Mouse (Mus musculus) thymus, postnatal 25 days (tissue): ENCODE data around the gene Pld5.

ENCODE experiments used
- DNase-seq: peaks from one replicate; pipeline ENCODE4 v3.0.0; 2022

Pld5 gene

GRCm38 (mm10) chr1:175938731-175939130 is 336.4 kb downstream of the Pld5 start:
- no peak for DNase-seq

- DNase-seq = peak; percentile 10
These were observed 338.8 kb downstream of the Pld5 start for GRCm38 (mm10) chr1:175936282-175936737.

- no peak for DNase-seq
These were observed 343.7 kb downstream of the Pld5 start for GRCm38 (mm10) chr1:175931391-175931790.

DNA sequence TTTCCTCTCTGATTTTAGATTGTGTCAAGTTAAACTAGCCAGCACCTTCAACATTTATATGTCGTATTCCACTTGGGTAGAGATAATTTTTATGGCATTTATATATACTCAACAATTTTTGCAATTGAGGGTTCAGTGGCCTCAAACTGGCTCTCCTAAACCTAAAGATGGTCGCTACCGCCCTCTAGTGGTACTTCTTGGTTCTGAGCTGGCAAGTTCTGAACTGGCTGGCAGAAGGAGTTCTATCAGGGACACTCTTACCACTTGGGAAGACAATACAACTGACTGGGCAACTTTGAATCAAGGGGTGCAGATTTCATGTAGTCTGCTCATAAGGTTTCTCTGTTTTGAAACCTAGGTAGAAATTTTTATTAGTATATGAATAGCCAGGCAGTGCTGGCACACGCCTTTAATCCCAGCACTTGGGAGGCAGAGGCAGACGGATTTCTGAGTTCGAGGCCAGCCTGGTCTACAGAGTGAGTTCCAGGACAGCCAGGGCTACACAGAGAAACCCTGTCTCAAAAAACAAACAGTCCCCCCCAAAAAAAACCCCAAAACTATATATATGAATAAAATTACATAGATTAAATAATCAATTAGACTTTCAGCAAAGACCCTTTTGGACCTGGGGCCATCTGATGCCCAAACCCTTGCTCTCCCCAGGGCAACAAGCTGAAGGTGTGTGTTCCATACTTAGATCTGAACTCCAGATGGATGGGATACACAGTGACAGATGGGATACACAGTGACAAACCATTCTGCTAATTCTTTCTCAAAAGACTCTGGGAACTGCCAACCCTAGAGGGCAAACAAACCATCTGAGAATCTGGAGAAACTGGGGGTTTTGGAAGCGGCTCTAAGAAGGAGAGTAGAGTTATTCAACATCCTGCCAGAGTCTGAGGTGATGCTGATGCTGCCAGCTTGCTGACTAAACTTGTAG is 351.0 kb downstream of the Pld5 start:
- DNase-seq = peak; percentile 60

- DNase-seq = no peak
These were observed 354.0 kb downstream of the Pld5 start for GRCm38 (mm10) chr1:175921091-175921490.

- no peak for DNase-seq
These were observed 355.1 kb downstream of the Pld5 start, which contains the start of gene Gm38100 for GRCm38 (mm10) chr1:175920029-175920428. Gene Gm38100 (plus strand): TSS chr1:175920329.

- DNase-seq = no peak
These were observed 361.3 kb downstream of the Pld5 start for GRCm38 (mm10) chr1:175913728-175914303.
